Mouse (Mus musculus): ENCODE measurements around the gene Tubd1. TPM values are rescaled to one million over a fixed set of nuclear protein-coding genes. Genes with fewer than 3 reads are reported as not detected.

Tubd1 gene
- total RNA-seq, 2 experiments from 2014 or later, result 6.3 to 7.5 TPM

GRCm38 (mm10) chr11:86596187-86596960, 51.6 kb downstream of the Tubd1 start:
- DNase-seq (ENCODE audit: low spot score in 2 of 2), result no peak

DNA sequence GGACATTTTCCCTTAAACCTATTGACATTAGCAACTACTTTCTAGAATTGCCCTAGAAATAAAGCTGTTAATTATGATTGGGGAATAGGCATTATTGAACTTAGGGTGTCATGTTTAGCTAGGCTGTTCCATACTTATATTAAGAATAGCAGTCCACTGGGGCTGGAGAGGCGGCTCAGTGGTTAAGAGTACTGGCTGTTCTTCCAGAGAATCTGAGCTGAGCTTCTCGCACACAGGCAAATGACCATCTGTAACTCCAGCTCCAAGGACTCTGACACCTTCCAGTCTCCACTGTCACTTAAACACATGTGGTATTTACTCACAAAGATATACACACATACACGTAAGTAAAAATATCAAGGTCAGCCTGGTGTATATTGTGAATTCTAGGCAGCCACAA, 52.2 kb downstream of the Tubd1 start:
- no peak for DNase-seq (ENCODE audit: low spot score in 2 of 2)

GRCm38 (mm10) chr11:86598154-86598553, 53.4 kb downstream of the Tubd1 start:
- DNase-seq (ENCODE audit: low spot score in 2 of 2), result no peak

GRCm38 (mm10) chr11:86598572-86598971, 53.8 kb downstream of the Tubd1 start:
- DNase-seq (ENCODE audit: low spot score in 2 of 2), result no peak

DNA sequence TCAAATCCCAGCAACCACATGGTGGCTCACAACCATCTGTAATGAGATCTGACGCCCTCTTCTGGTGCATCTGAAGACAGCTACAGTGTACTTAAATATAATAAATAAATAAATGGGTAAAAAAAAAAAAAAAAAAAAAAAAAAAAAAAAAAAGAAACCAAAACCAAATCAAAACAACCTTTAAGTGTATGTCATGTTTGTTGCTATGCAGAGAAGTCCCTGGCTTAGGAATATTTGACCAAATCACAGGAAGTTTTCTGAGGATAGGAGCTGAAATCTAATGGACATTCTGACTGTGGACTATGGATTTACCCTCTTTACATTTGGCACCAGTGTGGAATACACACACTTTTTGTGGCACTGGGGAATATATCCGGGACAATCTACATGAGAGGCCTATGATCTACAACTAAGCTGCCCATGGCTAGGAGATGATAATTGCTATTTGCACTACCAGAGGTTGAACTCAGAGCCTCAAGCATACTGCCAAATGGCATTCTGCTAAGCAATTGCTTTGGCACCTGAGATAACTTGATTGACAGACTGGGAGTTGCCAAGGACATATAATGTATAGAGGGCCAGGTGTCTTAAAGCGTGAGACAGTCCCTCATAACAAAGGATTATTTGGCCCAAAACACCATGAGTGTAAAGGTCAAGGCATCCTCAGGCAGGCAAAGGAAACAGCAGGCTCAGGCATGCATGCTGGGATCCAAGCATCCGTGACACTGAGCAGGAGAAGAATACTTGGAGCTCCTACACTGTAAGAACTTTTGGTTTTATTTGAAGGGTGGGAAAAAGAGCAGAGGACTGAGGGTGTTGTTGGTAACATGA, 54.8 kb downstream of the Tubd1 start:
- no peak for DNase-seq (ENCODE audit: low spot score in 2 of 2)

DNA sequence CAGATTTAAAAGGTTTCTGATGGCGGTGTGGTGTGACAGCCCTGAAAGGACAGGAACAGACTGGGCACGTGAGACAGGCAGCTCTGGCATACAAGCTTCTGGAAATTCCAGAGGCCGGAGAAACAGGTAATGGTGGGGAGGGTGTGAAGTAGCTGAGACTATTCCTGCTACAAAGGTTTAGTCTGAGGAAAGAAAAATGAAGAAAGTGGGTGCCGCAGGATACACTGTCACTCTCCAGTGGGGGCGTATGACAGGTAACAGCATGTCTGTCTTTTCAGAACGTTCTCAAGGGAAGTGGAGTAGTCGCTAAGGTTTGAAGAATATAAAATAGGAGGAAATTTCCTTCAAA, 55.4 kb downstream of the Tubd1 start:
- DNase-seq (ENCODE audit: low spot score in 2 of 2), result no peak

DNA sequence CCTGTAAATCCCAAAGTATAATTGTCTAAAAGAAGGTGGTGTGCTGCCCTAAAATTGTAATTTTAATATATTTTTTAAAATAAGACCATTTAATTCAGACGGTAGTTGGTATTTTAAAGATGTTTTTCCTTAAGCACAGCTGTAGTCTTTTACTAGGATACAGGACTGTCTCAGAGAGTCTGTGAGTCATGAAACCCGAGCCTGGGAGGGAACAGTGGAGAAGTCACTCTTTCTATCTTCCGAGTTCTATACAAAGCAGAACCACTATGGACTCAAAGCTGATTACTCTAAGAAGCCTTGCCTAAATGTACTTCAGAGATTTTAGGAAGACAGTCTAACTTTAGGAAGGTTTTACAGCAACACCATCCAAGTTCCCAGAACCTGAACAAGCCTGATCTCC, 57.3 kb downstream of the Tubd1 start:
- no peak for DNase-seq (ENCODE audit: low spot score in 2 of 2)

DNA sequence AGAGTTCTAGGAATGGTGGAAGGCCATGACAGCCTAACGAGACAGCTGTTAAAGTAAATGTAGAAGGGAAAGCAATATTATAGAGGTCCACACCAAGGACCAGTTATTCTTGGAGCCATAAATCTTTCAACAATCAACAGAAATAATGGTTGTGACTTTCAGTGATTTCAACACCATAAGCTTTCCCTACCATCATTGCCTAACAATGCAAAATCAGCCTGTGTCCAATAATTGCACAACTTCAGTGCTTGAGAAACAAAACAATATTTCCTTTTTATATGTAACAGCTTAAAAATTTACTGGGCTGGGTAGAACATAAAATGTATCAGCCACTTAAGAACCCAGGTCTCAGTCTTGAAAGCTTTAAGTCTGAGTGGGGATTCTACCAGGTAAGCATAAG, 58.9 kb downstream of the Tubd1 start:
- DNase-seq (ENCODE audit: low spot score in 2 of 2), result no peak

DNA sequence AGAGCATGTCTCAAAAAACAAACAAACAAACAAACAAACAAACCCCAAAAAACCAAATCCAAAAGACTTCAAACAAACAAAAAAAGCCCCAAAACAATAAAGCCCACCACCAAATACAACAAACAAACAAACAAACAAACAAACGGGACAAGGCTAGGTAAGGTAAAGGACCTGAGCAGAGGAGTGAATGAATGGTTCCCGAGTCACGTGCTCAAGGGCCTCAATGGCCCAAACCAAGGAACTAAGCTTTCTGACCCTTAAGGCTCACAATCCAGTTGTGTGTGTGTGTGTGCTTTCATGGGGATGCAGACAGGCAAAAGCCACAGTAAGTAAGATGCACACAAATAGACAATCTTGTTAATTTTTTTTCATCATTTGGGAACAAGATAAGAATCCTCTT, 59.5 kb downstream of the Tubd1 start:
- DNase-seq (ENCODE audit: low spot score in 2 of 2), result no peak

- DNase-seq (ENCODE audit: low spot score in 2 of 2), result no peak
These were observed 60.1 kb downstream of the Tubd1 start for GRCm38 (mm10) chr11:86604732-86605520.

DNA sequence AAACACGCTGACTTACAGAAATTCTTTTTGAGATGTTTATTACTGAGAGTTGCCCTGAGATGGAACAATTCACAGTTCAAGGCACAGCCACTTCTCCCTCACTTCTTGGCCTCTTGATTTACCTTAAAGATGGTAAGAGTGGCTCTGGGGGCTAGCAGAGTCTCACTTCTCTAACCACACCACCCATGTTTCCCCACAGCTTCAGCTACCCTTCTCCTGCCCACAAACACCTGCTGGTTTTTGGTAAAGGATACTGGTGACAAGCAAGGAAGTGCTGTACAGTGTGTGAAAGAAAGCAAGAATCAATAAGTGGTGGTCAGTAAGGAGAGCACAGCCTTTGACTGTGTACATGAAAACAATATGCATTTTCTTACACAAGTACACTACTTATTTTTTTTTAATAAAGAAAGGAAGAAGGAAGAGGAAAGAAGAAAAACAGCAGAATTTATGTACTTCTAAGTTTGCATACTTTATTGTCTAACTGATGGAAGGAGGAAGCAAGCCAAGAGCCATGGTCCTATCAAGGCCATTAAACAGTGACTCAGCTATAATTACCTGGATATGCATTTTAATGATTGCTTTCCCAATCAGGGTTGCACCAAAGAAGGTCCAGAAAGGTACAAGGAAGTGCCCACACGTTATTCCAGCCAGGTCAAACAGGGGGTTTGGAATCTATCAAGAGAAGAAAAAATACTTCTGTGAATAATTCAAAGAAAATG, 62.0 kb downstream of the Tubd1 start:
- DNase-seq (ENCODE audit: low spot score in 2 of 2), result no peak

DNA sequence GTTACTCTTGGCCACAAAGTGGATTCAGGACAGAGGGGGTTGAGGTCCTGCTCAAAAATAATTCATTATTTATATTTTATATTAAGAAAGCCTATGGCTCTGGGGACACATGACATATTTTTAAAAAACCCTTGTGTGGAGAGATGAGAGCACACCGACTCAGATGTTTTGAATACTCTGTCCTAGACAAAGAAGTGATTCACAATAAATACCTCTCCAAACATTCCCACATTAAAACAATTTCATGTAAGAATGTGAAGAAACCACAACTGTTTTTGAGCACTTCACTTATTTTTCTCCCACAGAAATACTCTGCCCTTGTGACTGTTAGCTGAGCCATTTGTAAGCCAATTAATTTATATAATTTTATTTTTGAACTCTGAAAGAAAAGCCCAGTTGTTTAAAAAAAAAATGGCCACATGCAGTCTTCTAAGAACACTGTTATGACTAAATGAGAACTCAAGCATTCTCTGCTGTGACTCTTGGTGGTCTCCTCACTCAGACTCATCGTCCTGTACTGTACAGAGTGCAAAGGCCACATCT, 63.1 kb downstream of the Tubd1 start:
- DNase-seq (ENCODE audit: low spot score in 2 of 2), result no peak

DNA sequence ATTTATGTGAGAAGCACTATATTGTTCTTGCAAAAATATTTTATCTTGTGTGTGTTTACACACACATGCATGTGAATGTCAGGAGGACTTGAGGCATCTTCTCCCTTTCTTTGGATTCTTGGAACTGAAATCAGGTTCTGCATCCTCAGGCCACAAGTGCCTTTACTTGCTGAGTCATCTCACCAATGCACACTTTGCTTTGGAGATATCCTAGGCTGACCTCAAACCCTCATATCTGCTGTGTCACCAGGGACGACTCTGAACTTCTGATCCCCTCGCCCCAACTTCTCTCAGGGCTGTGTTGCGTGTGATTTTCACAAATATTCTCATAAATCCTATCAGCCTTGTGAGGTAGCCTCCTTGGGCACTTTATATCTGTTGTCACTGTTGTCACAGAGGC, 65.4 kb downstream of the Tubd1 start:
- no peak for DNase-seq (ENCODE audit: low spot score in 2 of 2)

DNA sequence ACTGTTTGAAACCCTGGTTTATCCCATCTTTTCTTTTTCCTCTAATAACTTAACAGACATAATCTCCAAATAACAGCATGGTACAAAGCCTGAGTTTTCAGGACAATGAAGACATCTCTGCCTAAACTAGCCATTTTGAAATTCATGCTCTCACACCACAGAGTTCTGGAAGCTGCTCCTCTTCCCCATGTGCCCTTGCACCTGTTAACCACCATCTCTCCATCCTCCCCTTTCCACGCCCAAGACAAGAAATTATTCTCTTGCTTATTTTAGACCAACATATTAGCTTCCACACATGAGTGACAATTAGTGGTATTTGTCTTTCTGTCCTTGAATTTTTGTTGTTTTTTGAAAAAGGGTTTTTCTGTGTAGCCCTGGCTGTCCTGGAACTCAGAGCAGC, 67.2 kb downstream of the Tubd1 start:
- DNase-seq (ENCODE audit: low spot score in 2 of 2), result no peak

DNA sequence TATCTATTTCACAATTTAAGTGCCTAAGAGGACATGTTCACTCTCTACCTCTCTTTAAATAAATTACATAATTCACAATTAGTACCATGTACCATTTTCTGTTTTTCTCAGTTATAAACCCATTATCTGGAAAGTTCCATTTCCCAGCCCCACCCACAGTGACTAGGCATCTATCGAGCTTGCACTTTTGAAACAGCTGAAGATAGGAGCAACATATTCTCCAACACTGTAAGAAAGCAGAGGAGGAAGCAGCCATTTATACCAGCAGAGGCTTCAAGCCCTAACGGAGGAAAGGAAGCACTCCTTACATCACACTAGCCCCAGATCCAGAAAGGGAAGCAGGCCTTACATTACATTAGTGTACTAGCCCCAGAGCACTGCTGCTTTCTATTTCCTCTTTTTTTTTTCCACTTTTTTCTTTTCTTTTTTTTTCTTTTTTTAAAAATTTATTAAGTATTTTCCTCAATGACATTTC, 69.3 kb downstream of the Tubd1 start:
- no peak for DNase-seq (ENCODE audit: low spot score in 2 of 2)

DNA sequence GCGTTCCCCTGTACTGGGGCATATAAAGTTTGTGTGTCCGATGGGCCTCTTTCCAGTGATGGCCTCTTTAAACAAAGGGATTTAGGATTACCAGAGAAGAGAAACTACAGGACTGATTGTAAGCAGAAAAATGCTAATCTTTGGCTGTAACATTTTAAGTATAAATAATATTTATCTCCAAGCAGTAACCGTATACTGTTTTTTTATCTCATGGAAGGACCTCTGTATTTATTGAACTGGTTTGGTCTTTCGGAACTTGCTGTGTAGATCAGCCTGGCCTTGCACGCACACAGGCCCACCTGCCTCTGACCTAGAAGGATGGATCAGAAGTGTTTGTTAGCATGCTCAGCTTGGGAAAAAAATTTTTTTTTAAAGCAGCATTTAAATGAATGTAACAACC, 69.8 kb downstream of the Tubd1 start:
- DNase-seq (ENCODE audit: low spot score in 2 of 2), result no peak

Small RNAs within 50 kb of the gene (microRNA-seq; reads per million reads assigned to microRNA genes)
- gene Mir21a, result 24,093 reads per million, percentile 97 among the genes with 10 or more reads in this experiment

Other genes with a start within 250 kb of the Tubd1 start
- 10 to 100 TPM; 56.2 to 56.5 TPM for gene Med13, start 187.4 kb upstream of the Tubd1 start, total RNA-seq (2021)
- gene Rnft1, start 60.3 kb upstream of the Tubd1 start, total RNA-seq (2021), result 10 to 100 TPM; 37.1 to 39.0 TPM
- 10 to 100 TPM; 50.5 to 53.2 TPM for gene Rps6kb1, start 186 bp upstream of the Tubd1 start, total RNA-seq (2021)
- 100 to 1,000 TPM; 109 to 120 TPM for gene Vmp1, start 138.8 kb downstream of the Tubd1 start, total RNA-seq (2021)
- gene Ptrh2, start 139.0 kb downstream of the Tubd1 start, total RNA-seq (2021), result 10 to 100 TPM; 21.6 to 22.0 TPM
- 100 to 1,000 TPM; 236 to 280 TPM for gene Cltc, start 212.6 kb downstream of the Tubd1 start, total RNA-seq (2021)